Mouse (Mus musculus) embryonic facial prominence, embryonic 14.5 days (tissue): ENCODE measurements around the gene Dpf2. TPM values are rescaled to one million over a fixed set of nuclear protein-coding genes. Genes with fewer than 3 reads are reported as not detected.

Experiments
- ATAC-seq: fragments of 200-750 bp; cut with Nextera tagmentation; 2 replicates; pipeline ENCODE4 v1.8.0; 2017; ENCODE audit warnings: low read depth, moderate number of reproducible peaks, moderate TSS enrichment
- DNase-seq: peaks from one replicate; pipeline ENCODE4 v3.0.0-alpha.2; 2015; ENCODE audit warnings: low spot score
- H3K27ac ChIP-seq: fragments of 300-500 bp; sonication (generic); replicated peaks from 2 replicates; pipeline ENCODE4 v1.5.1; 2014; ENCODE audit warnings: low read depth, mild to moderate bottlenecking, low read length, moderate library complexity
- H3K27me3 ChIP-seq: fragments of 300-500 bp; sonication (generic); replicated peaks from 2 replicates; pipeline ENCODE4 v1.6.1; 2014; ENCODE audit warnings: low read length; ENCODE audit not compliant: control insufficient read depth, insufficient read depth
- H3K36me3 ChIP-seq: fragments of 300-500 bp; sonication (generic); 2 replicates; pipeline ENCODE4 v1.6.1; 2014; ENCODE audit warnings: low read length, mixed read lengths; ENCODE audit not compliant: control insufficient read depth, insufficient read depth
- H3K4me1 ChIP-seq: fragments of 300-500 bp; sonication (generic); 2 replicates; pipeline ENCODE4 v1.6.1; 2014; ENCODE audit warnings: antibody characterized with exemption, low read length; ENCODE audit not compliant: control insufficient read depth, insufficient read depth
- H3K4me2 ChIP-seq: fragments of 300-500 bp; sonication (generic); 2 replicates; pipeline ENCODE4 v1.6.1; 2014; ENCODE audit warnings: low read depth, mild to moderate bottlenecking, low read length, moderate library complexity, mixed read lengths
- H3K4me3 ChIP-seq: fragments of 300-500 bp; sonication (generic); 2 replicates; pipeline ENCODE4 v1.5.1; 2014; ENCODE audit warnings: low read depth, mild to moderate bottlenecking, low read length
- H3K9ac ChIP-seq: fragments of 300-500 bp; sonication (generic); 2 replicates; pipeline ENCODE4 v1.6.1; 2014; ENCODE audit warnings: low read depth, mild to moderate bottlenecking, low read length, moderate library complexity, mixed read lengths
- H3K9me3 ChIP-seq: fragments of 300-500 bp; sonication (generic); 2 replicates; pipeline ENCODE4 v1.6.1; 2016; ENCODE audit warnings: low read length; ENCODE audit not compliant: control insufficient read depth
- WGBS: fragments of 180-500 bp; shearing (Covaris S2); extraction: QIAGEN DNeasy Blood & Tissue Kit; methylation state at CpG from one replicate; pipeline ENCODE4 v1.1.7; 2014; 5-methylcytosine and 5-hydroxymethylcytosine counted together
- polyA plus RNA-seq: library from polyadenylated mRNA; unstranded; fragments of >200 nt; fragmentation: Nextera tagmentation; extraction: Ambion mirVana; gene quantifications from 2 replicates; pipeline ENCODE4 v1.2.1, GENCODE M21; 2014

The Dpf2 gene
- polyA plus RNA-seq, 1 experiment from 2014 or later: 124 TPM

- DNase-seq: peak; percentile 89
- peaks cover 20% of the 10 kb centered on the region for H3K4me1 ChIP-seq
- ATAC-seq: peak; percentile 82
- H3K9ac ChIP-seq: no peak overlapping the region
- no peak overlapping the region for H3K4me2 ChIP-seq
- H3K27ac ChIP-seq: peak overlapping the region; percentile 75
- no peaks in the 10 kb centered on the region for H3K9me3 ChIP-seq
- no peaks in the 10 kb centered on the region for H3K27me3 ChIP-seq
- whole genome bisulfite sequencing: 45% methylated on average over 4 of the region's 4 CpGs
- H3K4me3 ChIP-seq: no peak overlapping the region
- peaks cover 13% of the 10 kb centered on the region for H3K36me3 ChIP-seq
These were observed 27.4 kb upstream of the Dpf2 start for GRCm38 (mm10) chr19:5940173-5940572.

DNA sequence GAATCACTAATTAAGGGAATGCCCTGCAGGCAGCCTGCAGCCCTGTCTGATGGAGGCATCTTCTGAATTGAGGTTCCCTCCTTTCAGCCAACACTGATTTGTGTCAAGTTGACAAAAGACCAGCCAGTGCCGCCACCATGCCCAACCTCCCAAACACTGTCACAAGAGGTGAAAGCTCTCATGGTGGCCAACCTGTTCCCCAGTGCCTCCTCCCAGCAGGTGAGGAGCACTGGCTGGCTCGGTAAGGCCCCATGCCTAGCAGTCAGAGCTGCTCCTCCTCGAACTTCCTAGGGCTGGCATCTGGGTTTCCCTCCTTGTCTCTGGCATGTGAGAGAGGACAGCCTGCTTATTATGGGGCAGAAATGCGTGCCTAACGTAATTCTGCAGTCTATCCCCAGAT, 26.9 kb upstream of the Dpf2 start:
- DNase-seq (no peak), ATAC-seq (no peak)
- H3K4me2 ChIP-seq: no peak overlapping the region
- no peak overlapping the region for H3K9ac ChIP-seq
- peaks cover 22% of the 10 kb centered on the region for H3K4me1 ChIP-seq
- H3K4me3 ChIP-seq: no peak overlapping the region
- H3K36me3 ChIP-seq: peaks cover 9% of the 10 kb centered on the region
- no peaks in the 10 kb centered on the region for H3K9me3 ChIP-seq
- H3K27me3 ChIP-seq: no peaks in the 10 kb centered on the region
- H3K27ac ChIP-seq: peak overlapping the region; percentile 75
- 64% methylated on average over 5 of the region's 5 CpGs for WGBS

DNA sequence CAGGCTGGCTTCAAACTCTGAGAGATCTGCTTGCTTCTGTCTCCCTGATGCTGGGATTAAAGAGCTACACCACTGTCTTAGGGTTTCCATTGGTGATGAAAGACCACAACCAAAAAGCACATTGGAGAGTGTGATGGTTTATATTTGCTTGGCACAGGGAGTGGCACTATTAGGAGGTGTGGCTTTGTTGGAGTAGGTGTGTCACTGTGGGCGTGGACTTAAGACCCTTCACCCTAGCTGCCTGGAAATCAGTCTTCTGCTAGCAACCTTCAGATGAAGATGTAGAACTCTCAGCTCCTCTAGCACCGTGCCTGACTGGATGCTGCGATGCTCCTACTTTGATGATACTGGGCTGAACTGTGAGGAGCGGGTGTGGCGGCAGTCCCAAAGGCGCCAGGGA, 25.7 kb upstream of the Dpf2 start:
- peaks cover 8% of the 10 kb centered on the region for H3K36me3 ChIP-seq
- no peaks in the 10 kb centered on the region for H3K9me3 ChIP-seq
- no peak for ATAC-seq
- DNase-seq: no peak
- H3K4me3 ChIP-seq: no peak overlapping the region
- no peak overlapping the region for H3K4me2 ChIP-seq
- no peak overlapping the region for H3K9ac ChIP-seq
- 87% methylated on average over 6 of the region's 6 CpGs for WGBS
- peaks cover 21% of the 10 kb centered on the region; the same call in 1 of the 2 replicates for H3K4me1 ChIP-seq
- no peaks in the 10 kb centered on the region for H3K27me3 ChIP-seq
- H3K27ac ChIP-seq: no peak overlapping the region

DNA sequence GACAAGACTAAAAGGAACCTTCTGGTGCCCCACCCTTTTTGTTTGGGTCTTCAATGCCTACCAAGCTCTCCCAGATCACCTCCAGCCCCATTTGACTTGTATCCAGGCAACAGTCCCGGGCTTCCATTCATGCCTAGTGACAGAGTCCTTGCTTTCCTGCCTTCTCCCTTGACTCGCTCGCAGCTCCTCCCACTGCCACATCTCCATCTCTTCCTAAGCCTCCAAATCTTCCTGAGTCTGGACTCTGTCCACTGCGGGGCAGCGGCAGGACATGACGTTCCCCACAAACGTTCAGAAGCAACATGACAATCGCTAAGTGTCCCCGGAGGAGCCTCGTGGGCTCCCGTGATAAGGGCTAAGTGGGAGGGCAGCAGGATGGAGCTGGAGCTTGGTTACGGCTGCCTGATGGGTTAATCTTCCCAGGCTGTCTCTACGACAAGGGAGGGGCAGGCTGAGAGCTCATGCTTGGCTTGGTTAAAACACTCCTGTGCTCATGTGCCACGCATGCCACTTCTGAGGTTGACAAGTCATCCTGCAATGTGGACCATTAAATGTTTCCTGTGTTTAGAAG, 25.1 kb upstream of the Dpf2 start:
- peaks cover 21% of the 10 kb centered on the region; the same call in 1 of the 2 replicates for H3K4me1 ChIP-seq
- no peak overlapping the region for H3K4me2 ChIP-seq
- no peak overlapping the region for H3K9ac ChIP-seq
- no peaks in the 10 kb centered on the region for H3K27me3 ChIP-seq
- H3K9me3 ChIP-seq: no peaks in the 10 kb centered on the region
- H3K27ac ChIP-seq: 0 out of 2 replicates have a peak overlapping the region, but pooled peaks have one; percentile 0
- no peak overlapping the region for H3K4me3 ChIP-seq
- no peak for DNase-seq
- no peak for ATAC-seq
- 36% methylated on average over 14 of the region's 14 CpGs for WGBS
- peaks cover 8% of the 10 kb centered on the region for H3K36me3 ChIP-seq

DNA sequence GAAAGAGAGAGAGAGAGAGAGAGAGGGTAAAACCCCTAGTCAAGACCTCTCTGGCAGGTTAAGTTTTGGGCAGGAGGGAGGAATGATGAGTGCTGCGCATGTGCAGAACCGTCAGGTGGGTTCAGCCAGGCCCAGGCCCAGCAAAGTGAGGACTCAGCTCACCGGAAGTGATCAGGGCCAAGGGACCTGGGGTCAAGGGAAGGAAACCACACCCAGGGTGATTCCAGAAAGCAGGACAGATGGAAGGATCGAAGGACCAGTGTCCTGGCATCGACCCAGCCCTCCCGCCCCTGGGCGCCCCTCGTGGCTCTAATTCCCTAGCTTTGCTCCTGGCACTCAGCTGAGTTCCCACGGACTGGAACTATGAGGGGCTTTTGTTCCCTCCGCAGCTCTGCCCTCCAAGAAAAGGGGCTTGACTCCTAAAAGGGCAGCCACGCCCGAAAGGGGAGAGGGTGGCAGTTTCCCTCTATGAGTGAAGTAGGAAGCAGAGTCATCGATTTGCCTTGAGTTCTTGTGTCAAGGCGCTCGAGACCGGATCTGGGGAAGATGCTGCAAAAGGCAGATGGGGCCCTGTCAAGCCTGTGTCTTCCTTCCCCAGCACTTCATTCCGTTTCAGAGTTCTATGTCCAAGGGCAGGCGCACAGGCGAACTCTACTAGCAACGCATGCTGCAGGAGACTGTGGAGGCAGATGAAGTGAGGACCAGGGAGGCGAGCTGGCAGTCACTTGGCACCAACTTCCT, 24.5 kb upstream of the Dpf2 start:
- Histone ChIP-seq H3K36me3 (peaks cover 8% of the 10 kb centered on the region), H3K27ac (0 out of 2 replicates have a peak overlapping the region, but pooled peaks have one; percentile 0), H3K4me2 (no peak overlapping the region), H3K4me3 (no peak overlapping the region), H3K9ac (no peak overlapping the region), H3K27me3 (no peaks in the 10 kb centered on the region), H3K4me1 (peaks cover 21% of the 10 kb centered on the region; the same call in 1 of the 2 replicates), H3K9me3 (no peaks in the 10 kb centered on the region)
- no peak for ATAC-seq
- WGBS: 78% methylated on average over 21 of the region's 21 CpGs
- DNase-seq: no peak

DNA sequence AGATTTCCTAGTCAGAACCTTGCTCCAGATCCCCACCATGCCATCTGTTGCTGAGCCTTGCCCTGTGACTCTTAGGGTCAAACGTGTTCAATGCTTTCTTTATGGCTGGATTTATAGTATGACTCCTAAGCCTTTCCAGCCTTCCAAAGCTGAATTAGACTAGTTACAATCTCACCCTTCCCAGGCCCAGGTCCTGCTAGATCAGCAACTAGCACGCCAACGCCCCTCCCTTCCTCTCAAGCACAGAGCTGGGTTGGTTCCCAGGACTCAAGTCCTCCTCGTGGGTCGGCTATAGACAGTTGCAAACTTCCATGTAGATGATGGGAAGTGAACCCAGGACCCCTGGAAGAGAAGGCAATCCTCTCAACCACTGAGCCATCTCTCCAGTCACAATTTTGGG, 22.9 kb upstream of the Dpf2 start:
- Histone ChIP-seq H3K27ac (no peak overlapping the region), H3K9ac (no peak overlapping the region), H3K4me1 (peaks cover 19% of the 10 kb centered on the region; the same call in 1 of the 2 replicates), H3K36me3 (no peaks in the 10 kb centered on the region), H3K9me3 (no peaks in the 10 kb centered on the region), H3K27me3 (no peaks in the 10 kb centered on the region), H3K4me3 (no peak overlapping the region), H3K4me2 (no peak overlapping the region)
- 70% methylated on average over 5 of the region's 5 CpGs for WGBS
- ATAC-seq: no peak
- DNase-seq: no peak

- H3K9ac ChIP-seq: 0 out of 2 replicates have a peak overlapping the region, but pooled peaks have one; percentile 2
- H3K27ac ChIP-seq: no peak overlapping the region
- no peak overlapping the region for H3K4me3 ChIP-seq
- no peak overlapping the region for H3K4me2 ChIP-seq
- H3K9me3 ChIP-seq: no peaks in the 10 kb centered on the region
- no peaks in the 10 kb centered on the region for H3K36me3 ChIP-seq
- peak; percentile 83; the same call in 1 of the 2 replicates for ATAC-seq
- no peaks in the 10 kb centered on the region for H3K27me3 ChIP-seq
- DNase-seq: peak; percentile 50
- peaks cover 16% of the 10 kb centered on the region; the same call in 1 of the 2 replicates for H3K4me1 ChIP-seq
- 33% methylated on average over 3 of the region's 3 CpGs for WGBS
These were observed 22.5 kb upstream of the Dpf2 start for GRCm38 (mm10) chr19:5935266-5935665.

- Histone ChIP-seq H3K27ac (no peak overlapping the region), H3K4me2 (no peak overlapping the region), H3K4me3 (no peak overlapping the region), H3K9ac (no peak overlapping the region), H3K36me3 (no peaks in the 10 kb centered on the region), H3K4me1 (peaks cover 22% of the 10 kb centered on the region), H3K27me3 (no peaks in the 10 kb centered on the region; the same call in 1 of the 2 replicates), H3K9me3 (no peaks in the 10 kb centered on the region)
- DNase-seq: peak; percentile 56
- ATAC-seq: no peak
- 62% methylated on average over 14 of the region's 14 CpGs for WGBS
These were observed 17.1 kb upstream of the Dpf2 start for GRCm38 (mm10) chr19:5929634-5930596.
